Mouse (Mus musculus) embryonic facial prominence, embryonic 11.5 days (tissue): Measurements from ENCODE around the gene Exoc6b. TPM values are rescaled to one million over a fixed set of nuclear protein-coding genes. Genes with fewer than 3 reads are reported as not detected.

Source experiments
- ATAC-seq: fragments of 200-750 bp; cut with Nextera tagmentation; replicated peaks from 2 replicates; pipeline ENCODE4 v1.8.0; 2017; ENCODE audit warnings: low read depth; ENCODE audit not compliant: insufficient number of reproducible peaks, low FRiP score, low TSS enrichment
- DNase-seq: peaks from one replicate; pipeline ENCODE4 v3.0.0-alpha.2; 2015; ENCODE audit warnings: low spot score
- H3K27ac ChIP-seq: fragments of 300-500 bp; sonication (generic); replicated peaks from 2 replicates; pipeline ENCODE4 v1.5.1; 2014; ENCODE audit warnings: mild to moderate bottlenecking, low read depth, low read length, control low read depth
- H3K27me3 ChIP-seq: fragments of 300-500 bp; sonication (generic); 2 replicates; pipeline ENCODE4 v1.6.1; 2014; ENCODE audit warnings: mild to moderate bottlenecking, low read length, moderate library complexity, mixed read lengths; ENCODE audit not compliant: control insufficient read depth, insufficient read depth
- H3K36me3 ChIP-seq: fragments of 300-500 bp; sonication (generic); replicated peaks from 2 replicates; pipeline ENCODE4 v1.6.1; 2014; ENCODE audit warnings: low read depth, mild to moderate bottlenecking, low read length, moderate library complexity, mixed read lengths; ENCODE audit not compliant: control insufficient read depth, insufficient read depth
- H3K4me1 ChIP-seq: fragments of 300-500 bp; sonication (generic); 2 replicates; pipeline ENCODE4 v1.6.1; 2014; ENCODE audit warnings: low read length, mixed read lengths; ENCODE audit not compliant: control insufficient read depth, insufficient read depth
- H3K4me2 ChIP-seq: fragments of 300-500 bp; sonication (generic); 2 replicates; pipeline ENCODE4 v1.6.1; 2014; ENCODE audit warnings: low read depth, mild to moderate bottlenecking, control low read depth, low read length, moderate library complexity
- H3K4me3 ChIP-seq: fragments of 300-500 bp; sonication (generic); 2 replicates; pipeline ENCODE4 v1.5.1; 2014; ENCODE audit warnings: low read depth, low read length, control low read depth
- H3K9ac ChIP-seq: fragments of 300-500 bp; sonication (generic); replicated peaks from 2 replicates; pipeline ENCODE4 v1.6.1; 2014; ENCODE audit warnings: mild to moderate bottlenecking, control low read depth, low read length
- H3K9me3 ChIP-seq: fragments of 300-500 bp; sonication (generic); replicated peaks from 2 replicates; pipeline ENCODE4 v1.6.1; 2016; ENCODE audit warnings: mild to moderate bottlenecking, low read length, inconsistent platforms, mixed read lengths; ENCODE audit not compliant: control insufficient read depth
- WGBS: fragments of 180-500 bp; shearing (Covaris S2); extraction: QIAGEN DNeasy Blood & Tissue Kit; methylation state at CpG from one replicate; pipeline ENCODE4 v1.1.7; 2014; 5-methylcytosine and 5-hydroxymethylcytosine counted together
- polyA plus RNA-seq: library from polyadenylated mRNA; unstranded; fragments of >200 nt; fragmentation: Nextera tagmentation; extraction: Ambion mirVana; gene quantifications from 2 replicates; pipeline ENCODE4 v1.2.1, GENCODE M21; 2014

Exoc6b gene
- polyA plus RNA-seq, 1 experiment from 2014 or later = 36.0 TPM

DNA sequence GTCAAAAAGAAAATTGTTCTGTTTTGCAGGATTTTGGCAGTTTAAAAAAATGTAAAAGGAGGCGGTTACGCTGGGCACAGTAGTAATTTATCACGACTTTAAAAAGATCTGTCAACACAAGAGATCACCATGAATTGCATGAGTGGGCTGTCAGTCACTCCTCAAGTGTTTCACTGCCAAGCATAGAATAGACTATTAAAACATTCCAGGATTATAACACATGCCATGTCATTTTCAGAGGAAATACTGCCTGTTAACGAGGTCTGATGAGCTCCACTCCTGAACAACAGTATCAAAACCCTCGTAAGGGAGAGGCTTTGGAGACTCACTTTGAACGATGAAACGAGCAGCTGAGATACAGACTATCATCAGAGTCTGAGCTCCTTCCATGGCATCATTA, 223.6 kb downstream of the Exoc6b start:
- DNase-seq (no peak), ATAC-seq (no peak)
- Histone ChIP-seq H3K4me2 (no peak overlapping the region), H3K4me3 (no peak overlapping the region), H3K36me3 (no peaks in the 10 kb centered on the region), H3K9me3 (no peaks in the 10 kb centered on the region), H3K9ac (no peak overlapping the region), H3K4me1 (no peaks in the 10 kb centered on the region), H3K27me3 (no peaks in the 10 kb centered on the region), H3K27ac (no peak overlapping the region)
- 67% methylated on average over 7 of the region's 7 CpGs for WGBS

DNA sequence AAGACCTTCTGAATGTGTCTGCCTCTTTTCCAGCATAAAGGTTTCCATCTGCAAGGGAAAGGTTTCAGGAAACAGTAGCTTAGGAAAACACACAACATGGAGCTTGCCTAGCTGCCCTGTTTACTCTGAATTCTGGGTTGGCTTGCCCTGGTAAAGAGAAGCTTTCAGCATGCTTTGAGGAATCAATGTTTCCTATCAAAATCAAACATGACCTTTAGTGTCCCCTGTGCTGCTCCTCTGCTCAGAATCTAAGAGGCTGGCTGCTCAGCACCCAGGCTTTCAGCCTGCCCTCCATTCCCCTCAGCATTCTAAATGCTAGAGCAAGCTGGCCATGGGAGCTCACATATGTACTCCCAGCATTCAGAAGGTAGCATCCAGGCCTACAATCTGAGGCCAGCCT, 228.2 kb downstream of the Exoc6b start:
- H3K9ac ChIP-seq = no peak overlapping the region
- no peaks in the 10 kb centered on the region for H3K9me3 ChIP-seq
- ATAC-seq (no peak), DNase-seq (no peak)
- no peaks in the 10 kb centered on the region for H3K4me1 ChIP-seq
- H3K4me2 ChIP-seq = no peak overlapping the region
- no peak overlapping the region for H3K4me3 ChIP-seq
- H3K36me3 ChIP-seq = no peaks in the 10 kb centered on the region
- H3K27me3 ChIP-seq = no peaks in the 10 kb centered on the region
- H3K27ac ChIP-seq = no peak overlapping the region

DNA sequence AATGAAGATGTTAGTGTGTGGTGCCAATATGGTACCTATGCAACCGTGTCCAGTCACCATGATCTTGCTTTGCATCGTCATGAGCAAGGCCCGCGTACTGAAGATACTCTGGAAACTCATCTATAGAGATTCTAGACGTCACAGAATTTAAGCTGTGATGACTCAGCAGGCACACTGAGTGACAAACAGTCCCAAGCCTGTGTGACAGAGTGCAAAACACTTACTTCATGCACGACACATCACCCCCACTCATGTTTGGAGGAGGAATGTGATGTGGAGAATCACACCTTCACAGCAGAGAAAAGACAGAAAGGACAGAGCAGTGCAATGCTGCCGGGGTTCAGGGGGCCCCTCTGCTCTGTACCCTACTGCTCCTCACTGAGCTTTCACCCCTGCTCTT, 261.8 kb downstream of the Exoc6b start:
- ATAC-seq (no peak), DNase-seq (no peak)
- Histone ChIP-seq H3K9me3 (no peaks in the 10 kb centered on the region), H3K4me1 (no peaks in the 10 kb centered on the region), H3K4me2 (no peak overlapping the region), H3K9ac (no peak overlapping the region), H3K27ac (no peak overlapping the region), H3K36me3 (no peaks in the 10 kb centered on the region), H3K27me3 (no peaks in the 10 kb centered on the region), H3K4me3 (no peak overlapping the region)
- WGBS = 86% methylated on average over 7 of the region's 7 CpGs

DNA sequence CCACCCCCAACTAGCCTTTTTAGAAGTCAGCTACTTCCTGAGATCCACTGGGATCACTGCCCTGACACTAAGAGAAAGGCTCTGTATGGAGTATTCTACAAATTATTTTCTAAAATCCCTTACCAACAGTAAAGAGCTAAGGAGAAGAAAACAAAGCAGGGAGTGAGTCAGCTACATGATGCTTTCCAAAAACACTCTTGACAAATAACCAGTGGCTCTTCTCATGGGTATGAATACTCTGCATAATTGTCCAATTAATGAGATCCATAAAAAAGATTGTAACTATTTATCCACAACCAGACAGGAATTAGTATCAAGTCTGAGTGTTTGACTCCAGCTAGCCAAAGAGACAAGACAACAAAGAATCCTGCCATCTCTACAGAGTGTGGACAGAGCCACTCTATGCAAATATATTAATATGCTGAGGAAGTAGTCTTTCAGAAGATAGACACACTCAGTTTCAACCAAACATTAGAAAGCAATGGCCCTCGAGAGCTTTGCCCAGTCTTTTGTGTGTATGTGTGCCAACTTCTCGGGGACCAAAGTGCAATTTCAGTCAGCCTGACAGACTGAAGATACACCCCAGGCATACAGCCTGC, 263.1 kb downstream of the Exoc6b start:
- 83% methylated on average over 2 of the region's 2 CpGs for WGBS
- Histone ChIP-seq H3K9me3 (no peaks in the 10 kb centered on the region), H3K4me1 (no peaks in the 10 kb centered on the region), H3K36me3 (no peaks in the 10 kb centered on the region), H3K4me3 (no peak overlapping the region), H3K9ac (no peak overlapping the region), H3K4me2 (no peak overlapping the region), H3K27me3 (no peaks in the 10 kb centered on the region), H3K27ac (no peak overlapping the region)
- DNase-seq (no peak), ATAC-seq (no peak)

DNA sequence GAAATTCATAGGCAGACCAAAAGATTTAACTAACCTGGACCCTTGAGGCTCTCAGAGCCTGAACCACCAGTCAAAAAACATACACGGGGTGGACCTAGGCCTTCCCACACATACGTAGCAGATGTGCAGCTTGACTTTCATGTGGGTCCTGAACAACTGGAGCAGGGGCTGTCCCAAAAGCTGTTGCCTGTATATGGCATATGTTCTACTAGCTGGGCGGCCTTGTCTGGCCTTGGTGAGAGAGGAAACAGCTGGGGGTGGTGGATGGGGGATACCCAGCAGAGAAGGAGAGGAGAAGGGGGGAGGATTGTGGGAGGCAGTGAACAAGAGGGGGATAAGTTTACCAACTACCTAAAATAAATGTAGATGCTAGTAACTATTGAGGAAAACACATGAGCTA, 270.6 kb downstream of the Exoc6b start:
- ATAC-seq (no peak), DNase-seq (no peak)
- Histone ChIP-seq H3K4me1 (peaks cover 4% of the 10 kb centered on the region; the same call in 1 of the 2 replicates), H3K4me2 (no peak overlapping the region), H3K36me3 (no peaks in the 10 kb centered on the region), H3K9me3 (no peaks in the 10 kb centered on the region), H3K27ac (no peak overlapping the region), H3K9ac (no peak overlapping the region), H3K4me3 (no peak overlapping the region), H3K27me3 (no peaks in the 10 kb centered on the region)
- WGBS = 78% methylated on average over 3 of the region's 3 CpGs

DNA sequence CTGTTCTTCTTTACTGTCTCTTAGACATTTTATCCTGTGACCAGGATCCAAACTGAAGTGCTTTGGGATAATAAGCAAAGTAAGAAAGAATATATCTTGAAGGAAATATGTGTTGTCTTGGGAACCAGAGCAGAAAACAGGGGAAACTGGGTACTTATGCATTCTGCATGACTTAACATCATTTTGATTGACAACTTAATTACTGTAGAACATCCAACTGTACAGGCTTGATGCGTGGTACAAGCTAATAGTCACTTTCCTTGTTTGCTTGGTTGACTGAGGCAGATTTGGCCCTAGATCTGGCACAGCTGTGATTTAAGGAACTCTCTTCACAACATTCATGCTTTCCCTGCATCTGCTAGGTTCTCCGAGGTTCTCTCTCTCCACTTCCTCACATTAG, 285.3 kb downstream of the Exoc6b start:
- no peak for DNase-seq
- no peaks in the 10 kb centered on the region for H3K27me3 ChIP-seq
- no peak overlapping the region for H3K4me2 ChIP-seq
- no peaks in the 10 kb centered on the region for H3K4me1 ChIP-seq
- H3K4me3 ChIP-seq = no peak overlapping the region
- no peaks in the 10 kb centered on the region for H3K9me3 ChIP-seq
- H3K36me3 ChIP-seq = no peaks in the 10 kb centered on the region
- no peak for ATAC-seq
- H3K27ac ChIP-seq = no peak overlapping the region
- H3K9ac ChIP-seq = no peak overlapping the region
- WGBS = 74% methylated on average over 2 of the region's 2 CpGs

DNA sequence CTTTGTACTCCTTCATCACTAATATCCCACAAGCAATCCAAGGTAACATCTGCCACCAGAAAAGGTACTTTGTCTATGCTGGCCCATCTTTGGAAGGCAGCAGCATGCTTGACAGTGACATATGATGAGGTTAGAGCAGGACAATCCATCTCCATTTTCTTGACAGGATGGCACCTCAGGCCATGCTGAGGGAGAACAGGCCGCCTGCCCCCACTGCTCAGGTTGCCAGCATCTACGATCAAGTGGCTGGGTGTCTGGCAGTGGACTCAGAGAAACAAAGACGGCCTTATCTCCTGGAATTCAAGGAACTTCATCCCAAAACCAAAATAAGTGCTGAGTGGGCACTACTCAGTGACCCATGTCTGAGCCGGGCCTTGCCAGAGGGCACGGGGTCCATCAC, 289.3 kb downstream of the Exoc6b start:
- WGBS = 35% methylated on average over 5 of the region's 5 CpGs
- Histone ChIP-seq H3K4me1 (no peaks in the 10 kb centered on the region), H3K27me3 (no peaks in the 10 kb centered on the region), H3K36me3 (no peaks in the 10 kb centered on the region), H3K9me3 (no peaks in the 10 kb centered on the region), H3K4me3 (no peak overlapping the region), H3K4me2 (no peak overlapping the region), H3K9ac (no peak overlapping the region), H3K27ac (no peak overlapping the region)
- no peak for DNase-seq
- no peak for ATAC-seq

DNA sequence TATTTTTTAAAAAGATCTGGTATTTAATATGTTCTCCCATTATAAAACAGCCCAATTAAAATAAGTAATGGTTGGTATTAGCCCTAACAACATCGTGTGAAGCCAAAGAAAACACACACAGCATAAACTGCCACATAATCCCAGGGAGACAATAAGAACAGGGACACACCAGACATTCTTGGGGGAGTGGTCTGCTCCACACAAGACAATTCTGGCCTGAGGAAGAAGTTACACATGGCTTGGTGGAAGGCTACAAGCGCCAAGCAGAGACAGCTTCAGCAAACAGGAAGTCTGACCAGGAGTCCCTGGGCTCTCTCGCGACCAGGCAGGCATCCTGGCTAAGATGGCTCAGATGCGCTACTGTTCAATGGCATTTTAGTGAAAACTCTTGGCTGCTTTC, 290.3 kb downstream of the Exoc6b start:
- H3K36me3 ChIP-seq = no peaks in the 10 kb centered on the region
- H3K27me3 ChIP-seq = no peaks in the 10 kb centered on the region
- whole genome bisulfite sequencing = 59% methylated on average over 5 of the region's 5 CpGs
- no peaks in the 10 kb centered on the region for H3K4me1 ChIP-seq
- no peak overlapping the region for H3K4me2 ChIP-seq
- no peaks in the 10 kb centered on the region for H3K9me3 ChIP-seq
- DNase-seq (no peak), ATAC-seq (no peak)
- no peak overlapping the region for H3K27ac ChIP-seq
- no peak overlapping the region for H3K4me3 ChIP-seq
- no peak overlapping the region for H3K9ac ChIP-seq
